Mouse (Mus musculus): Measurements from ENCODE around the gene Arl1.
"Not testable (repeated sequence)": the region's sequence is repeated elsewhere in the genome, so short reads cannot be mapped to it uniquely, and the experiment has no call there.

Gene Arl1

DNA sequence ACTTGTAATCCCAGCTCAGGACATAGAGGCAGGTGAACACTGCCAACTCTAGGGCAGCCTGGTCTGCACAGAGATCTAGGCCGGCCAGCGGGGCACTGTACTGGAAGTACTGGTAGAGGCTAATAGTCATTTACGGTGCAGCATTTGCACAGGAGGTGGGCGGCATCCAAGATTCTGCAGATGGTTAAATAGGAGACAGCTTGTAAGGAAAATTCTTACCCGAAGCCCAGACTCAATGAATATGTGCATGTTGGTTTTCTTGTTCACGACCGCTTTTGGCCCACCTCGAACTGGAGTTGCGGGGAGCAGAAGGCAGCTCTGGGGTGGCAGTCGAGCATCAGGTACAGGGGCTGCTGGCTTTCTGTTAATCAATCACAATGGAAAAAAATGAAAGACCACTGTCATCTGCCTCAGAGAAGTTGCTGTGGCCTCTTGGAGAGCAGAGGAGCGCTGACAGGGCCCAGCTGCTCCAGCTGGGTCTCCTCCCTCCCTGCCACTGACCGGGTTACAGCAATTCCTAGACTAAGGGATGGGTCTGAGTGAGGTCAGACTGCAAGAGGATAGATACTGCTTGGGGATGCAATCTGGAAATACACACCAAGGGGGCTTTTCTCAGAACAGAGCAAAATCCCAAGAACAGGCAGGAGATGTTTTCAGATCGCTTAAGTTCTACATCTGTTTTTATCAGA, 31.0 kb downstream of the Arl1 start:
- no peak for DNase-seq (ENCODE audit: low read depth, low spot score)

DNA sequence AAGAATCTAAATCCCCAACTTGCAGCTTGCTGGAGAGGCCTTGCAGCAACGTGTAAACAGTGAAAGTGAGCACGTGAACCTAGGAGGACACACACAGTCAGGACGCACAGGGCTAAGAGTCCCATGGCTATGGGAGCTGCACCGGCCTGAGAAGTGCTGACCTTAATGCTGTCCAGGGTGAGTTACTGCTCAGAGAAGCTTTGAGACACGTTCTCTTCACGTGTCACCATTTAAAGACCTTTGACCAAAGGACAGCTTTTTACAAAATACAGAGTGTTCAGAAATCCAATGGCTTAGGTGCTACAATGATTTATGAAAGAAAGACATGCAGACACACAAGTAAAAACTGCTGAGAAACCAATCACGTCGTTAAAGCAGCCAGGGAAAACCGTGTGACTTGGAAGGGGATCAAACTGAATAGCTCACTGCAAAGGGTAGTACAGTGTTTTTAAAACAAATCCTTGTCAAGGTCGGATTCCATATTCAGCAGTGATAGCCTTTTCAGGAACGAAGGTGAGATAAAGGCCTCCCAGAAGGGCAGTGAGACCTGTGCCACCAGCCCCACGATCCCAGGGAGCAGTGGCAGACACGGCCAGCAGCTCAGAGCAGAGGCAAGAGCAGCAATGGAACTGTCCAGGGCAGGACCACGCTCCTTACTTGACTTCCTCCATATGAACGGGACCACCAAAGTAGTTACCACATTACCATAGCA, 34.9 kb downstream of the Arl1 start:
- DNase-seq (ENCODE audit: low read depth, low spot score), result no peak

DNA sequence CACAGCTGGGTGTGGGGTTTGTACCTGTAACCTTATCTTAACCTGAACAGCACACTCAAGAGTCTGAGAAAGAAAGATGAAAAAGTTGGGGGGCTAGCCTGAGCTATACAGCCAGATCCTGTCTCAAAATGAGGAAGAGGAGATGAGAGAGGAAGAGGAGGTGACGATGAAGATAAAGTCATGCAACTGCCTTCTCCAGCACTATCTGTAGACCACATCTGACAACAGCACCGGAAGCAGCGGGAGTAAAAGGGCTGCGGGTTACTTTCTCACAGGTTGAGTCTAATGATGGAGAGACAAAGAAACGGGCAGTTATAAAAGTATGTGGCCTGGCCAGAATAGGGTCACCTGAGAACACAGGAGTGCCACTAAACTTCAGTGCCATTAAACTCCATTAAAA, 38.3 kb downstream of the Arl1 start:
- DNase-seq (ENCODE audit: low read depth, low spot score), result no peak

DNA sequence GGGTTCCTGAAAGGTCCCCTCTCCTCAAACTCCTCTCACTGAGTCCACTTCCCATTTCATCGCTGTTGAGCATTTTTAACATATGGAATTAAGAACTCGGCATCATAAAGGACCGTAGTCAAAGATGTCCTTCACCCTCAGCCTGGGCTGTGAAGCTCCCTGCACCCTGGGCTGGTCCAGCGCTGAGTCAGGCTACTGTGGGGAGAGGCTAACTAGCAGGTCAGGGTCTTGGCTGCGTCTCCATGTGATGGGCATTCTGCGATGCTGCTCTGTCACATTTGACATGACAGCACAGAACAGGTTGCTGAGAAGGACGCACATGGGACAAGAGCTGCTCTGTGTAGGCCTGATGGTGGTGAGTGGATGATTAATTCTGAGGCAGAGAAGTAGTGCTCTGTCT, 39.0 kb downstream of the Arl1 start:
- no peak for DNase-seq (ENCODE audit: low read depth, low spot score)

DNA sequence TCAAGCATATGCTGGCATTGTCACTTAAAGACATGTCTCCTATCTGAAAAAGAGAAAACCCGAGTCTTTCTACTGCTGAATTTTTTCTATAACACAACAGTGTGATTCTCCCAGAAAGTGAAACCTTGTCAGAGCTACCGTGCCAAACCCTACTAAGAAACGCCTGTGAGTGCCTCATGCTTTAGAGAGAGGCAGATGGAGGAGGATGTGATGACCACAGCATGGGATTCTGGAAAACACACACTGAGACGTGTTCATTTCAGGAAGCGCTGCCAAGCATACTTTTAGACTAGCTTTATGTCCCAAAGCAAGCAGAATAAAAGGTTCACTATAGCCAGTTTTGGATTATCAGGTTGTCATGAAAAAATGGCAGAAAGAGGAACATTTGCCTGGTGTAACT, 42.3 kb downstream of the Arl1 start:
- DNase-seq (ENCODE audit: low read depth, low spot score), result not testable (repeated sequence)

DNA sequence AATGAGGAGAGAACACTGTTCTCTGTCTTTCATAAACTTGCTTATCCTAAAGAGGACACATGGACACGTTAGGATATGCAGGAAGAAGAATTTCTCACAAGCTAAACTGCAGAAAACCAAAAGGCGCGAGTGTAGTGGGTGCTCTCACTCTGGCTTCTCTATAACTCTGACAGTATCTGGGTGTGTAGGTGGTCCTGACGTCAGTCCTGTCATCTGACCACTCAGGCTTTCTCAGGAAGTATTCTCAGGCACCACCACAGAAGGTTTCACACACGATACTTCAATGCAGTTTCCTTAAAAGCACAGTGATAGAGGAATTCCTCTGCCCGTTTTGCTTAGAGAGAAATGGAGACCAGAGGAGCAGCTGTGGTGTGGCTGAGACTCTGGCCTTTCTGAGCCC, 45.5 kb downstream of the Arl1 start:
- no peak for DNase-seq (ENCODE audit: low read depth, low spot score)

DNA sequence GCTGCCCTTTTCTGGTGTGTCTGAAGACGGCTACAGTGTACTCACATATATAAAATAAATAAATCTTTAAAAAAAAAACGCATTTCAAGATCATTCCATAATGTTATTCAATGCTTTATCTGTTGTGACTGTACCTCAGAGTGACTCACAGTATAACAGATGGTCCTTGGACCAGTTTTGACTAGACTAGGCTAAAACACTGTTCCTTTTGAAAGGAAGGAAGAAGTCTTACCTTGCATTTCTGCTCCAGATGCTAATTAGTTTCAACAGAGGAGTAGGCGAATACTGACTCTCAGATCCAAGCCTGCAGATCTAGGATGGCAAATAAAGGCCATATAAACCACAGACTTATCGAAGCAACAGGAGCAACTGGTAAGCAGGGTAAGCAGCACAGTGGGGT, 50.1 kb downstream of the Arl1 start:
- no peak for DNase-seq (ENCODE audit: low read depth, low spot score)

DNA sequence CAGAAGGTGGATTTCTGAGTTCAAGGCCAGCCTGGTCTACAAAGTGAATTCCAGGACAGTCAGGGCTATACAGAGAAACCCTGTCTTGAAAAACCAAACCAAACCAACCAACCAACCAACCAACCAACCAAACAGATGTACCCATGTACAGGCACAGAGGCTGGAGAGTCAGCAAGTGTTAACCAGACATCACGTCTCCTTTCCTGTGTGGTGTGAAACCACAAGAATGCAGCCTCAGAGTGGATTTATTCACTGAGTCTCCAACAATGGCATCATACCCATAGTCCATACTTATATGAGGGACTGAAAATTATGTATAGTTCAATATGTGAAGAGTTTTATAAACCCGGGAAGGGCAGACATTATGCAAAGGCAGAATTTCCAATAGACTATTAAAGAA, 52.5 kb downstream of the Arl1 start:
- not testable (repeated sequence) for DNase-seq (ENCODE audit: low read depth, low spot score)

DNA sequence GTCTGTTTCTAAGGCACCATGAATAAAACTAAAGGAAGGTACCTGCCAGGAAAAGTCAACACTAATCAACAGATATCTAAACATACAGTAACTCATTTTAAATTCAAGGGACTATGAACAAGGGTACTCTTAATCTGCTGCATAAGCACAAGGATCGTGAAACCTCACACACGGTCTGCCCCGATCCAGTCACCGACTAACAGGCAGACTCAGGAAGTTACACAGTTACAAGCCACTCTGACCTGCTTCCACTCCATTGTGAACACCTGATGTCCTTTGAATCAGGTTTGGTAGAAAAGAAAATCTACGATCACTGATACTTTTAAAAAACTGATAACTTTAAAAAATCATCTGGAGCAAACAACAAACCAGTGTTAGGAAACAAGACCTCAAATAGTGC, 53.3 kb downstream of the Arl1 start:
- DNase-seq (ENCODE audit: low read depth, low spot score), result no peak

DNA sequence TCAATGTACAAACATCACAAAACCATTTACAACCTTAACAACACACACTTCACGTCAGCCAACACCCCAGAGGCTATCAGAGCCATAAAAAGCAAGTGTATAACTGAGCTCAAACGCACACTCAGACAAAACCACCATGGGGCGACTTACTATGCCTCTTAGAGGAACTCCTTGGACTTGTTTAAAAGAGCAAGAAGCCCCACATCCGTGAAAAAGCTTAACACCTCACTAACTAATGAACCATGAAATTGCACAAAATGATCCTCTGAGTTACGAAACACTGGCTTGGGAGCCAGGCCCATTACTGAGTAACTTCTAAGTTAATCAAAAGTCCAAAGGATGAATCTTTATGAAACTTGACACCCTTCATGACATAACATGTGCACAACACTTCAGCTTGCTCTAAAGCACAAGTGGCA, 53.9 kb downstream of the Arl1 start:
- no peak for DNase-seq (ENCODE audit: low read depth, low spot score)

DNA sequence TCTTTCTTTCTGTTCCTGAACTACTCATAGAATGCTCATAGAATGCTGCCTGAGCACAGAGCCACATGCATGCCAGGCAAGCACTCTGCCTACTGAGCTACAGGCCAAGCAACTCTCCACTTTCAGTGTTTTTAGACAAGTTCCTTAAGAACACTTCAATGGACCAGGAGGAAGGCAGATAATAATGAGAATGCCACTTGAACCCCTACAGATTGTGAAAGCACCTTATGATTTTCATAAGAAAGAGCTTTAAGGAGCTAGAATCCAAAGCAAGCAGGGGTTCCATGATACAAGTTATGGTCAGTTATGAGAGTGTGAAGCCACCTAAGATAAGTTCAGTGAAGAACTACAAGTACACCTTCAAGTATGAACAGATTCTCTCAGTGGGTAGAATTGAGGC, 63.0 kb downstream of the Arl1 start:
- no peak for DNase-seq (ENCODE audit: low read depth, low spot score)

All from A20 (cell line).